Mouse (Mus musculus) granulocyte monocyte progenitor cell, adult 5-6 weeks (primary cell): ENCODE data around the gene Gm49403. TPM values are rescaled to one million over a fixed set of nuclear protein-coding genes. Genes with fewer than 3 reads are reported as not detected.
A peak's percentile ranks its signal among the peaks of the same experiment; 100 is the strongest.
"Not testable (repeated sequence)": the region's sequence is repeated elsewhere in the genome, so short reads cannot be mapped to it uniquely, and the experiment has no call there.

Experiments used
- ATAC-seq: replicated peaks from 2 replicates; pipeline ENCODE4 v1.8.0; 2016; ENCODE audit warnings: mild to moderate bottlenecking, moderate TSS enrichment, inconsistent platforms; ENCODE audit not compliant: poor library complexity, severe bottlenecking
- total RNA-seq, 2 experiments: library from RNA; stranded (forward) in 1 of 2; stranded (reverse) in 1 of 2; fragments of 200-712, 200-1000 nt in 1 of 2; fragments of >200 nt in 1 of 2; fragmentation: Nextera tagmentation in 1 of 2; gene quantifications; 2 replicates each; pipeline ENCODE4 v1.2.3; 2014 to 2017

Gm49403 gene
- total RNA-seq, 2 experiments from 2014 or later, result not detected

DNA sequence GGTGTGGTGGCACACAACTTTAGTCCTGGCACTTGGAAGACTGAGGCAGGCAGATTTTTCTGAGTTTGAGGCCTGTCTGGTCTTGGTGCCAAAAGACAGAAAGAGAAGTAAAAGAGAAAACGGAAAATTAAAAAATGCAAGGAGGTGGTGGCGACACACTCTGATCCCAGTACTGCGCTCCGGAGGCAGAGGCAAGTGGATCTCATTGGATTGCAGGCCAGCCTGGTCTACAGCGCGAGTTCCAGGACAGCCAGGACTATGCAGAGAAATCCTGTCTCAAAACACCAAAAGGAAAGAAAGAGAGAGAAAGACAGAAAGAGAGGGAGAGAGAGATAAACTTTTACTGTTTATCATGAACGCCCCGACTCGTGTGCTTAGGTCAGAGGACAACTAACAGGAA, 12.9 kb upstream of the Gm49403 start:
- 0 out of 2 replicates have a peak, but pooled peaks have one; percentile 19 for ATAC-seq

GRCm38 (mm10) chr19:8871267-8872186, 12.2 kb upstream of the Gm49403 start, which contains the start of gene Ubxn1:
Gene Ubxn1, plus strand, starts transcription at chr19:8871496.
- ATAC-seq, result peak; percentile 99

- no peak for ATAC-seq
Measured at GRCm38 (mm10) chr19:8872266-8872840, 11.4 kb upstream of the Gm49403 start.

DNA sequence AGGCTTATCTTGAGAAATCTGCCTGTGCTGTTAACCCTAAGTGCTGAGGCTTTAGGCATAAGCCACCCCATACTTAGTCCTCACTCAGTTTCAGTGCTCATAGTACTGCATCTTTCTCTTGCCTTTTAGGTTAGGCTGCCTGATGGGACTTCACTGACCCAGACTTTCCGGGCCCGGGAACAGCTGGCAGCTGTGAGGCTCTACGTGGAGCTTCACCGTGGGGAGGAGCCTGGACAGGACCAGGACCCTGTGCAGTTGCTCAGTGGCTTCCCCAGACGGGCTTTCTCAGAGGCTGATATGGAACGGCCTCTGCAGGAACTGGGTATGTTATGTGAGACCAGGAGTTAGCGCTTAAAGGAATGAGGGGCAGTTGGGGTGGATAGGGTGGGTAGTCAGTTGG, 8.7 kb upstream of the Gm49403 start:
- no peak for ATAC-seq

GRCm38 (mm10) chr19:8880311-8881033, 3.3 kb upstream of the Gm49403 start, which contains the start of gene Uqcc3:
Gene Uqcc3, minus strand, starts transcription at chr19:8880923.
- peak; percentile 94 for ATAC-seq

DNA sequence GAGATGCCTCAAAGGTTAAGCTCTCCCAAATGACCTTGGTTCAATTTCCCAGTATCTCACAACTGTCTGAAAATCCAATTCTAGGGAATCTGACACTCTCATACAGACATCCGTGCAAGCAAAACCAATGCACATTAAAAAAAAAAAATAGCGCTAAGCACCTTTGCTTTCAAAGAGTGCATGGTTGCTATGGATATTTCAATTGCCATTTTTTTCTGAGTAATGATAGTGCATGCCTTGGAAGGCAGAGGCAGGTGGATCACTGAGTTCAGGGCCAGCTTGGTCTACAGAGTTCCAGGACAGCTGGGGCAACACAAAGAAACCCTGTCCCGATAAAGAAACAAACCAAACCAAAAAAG, 2.7 kb upstream of the Gm49403 start:
- ATAC-seq, result peak; percentile 6; the same call in 1 of the 2 replicates

DNA sequence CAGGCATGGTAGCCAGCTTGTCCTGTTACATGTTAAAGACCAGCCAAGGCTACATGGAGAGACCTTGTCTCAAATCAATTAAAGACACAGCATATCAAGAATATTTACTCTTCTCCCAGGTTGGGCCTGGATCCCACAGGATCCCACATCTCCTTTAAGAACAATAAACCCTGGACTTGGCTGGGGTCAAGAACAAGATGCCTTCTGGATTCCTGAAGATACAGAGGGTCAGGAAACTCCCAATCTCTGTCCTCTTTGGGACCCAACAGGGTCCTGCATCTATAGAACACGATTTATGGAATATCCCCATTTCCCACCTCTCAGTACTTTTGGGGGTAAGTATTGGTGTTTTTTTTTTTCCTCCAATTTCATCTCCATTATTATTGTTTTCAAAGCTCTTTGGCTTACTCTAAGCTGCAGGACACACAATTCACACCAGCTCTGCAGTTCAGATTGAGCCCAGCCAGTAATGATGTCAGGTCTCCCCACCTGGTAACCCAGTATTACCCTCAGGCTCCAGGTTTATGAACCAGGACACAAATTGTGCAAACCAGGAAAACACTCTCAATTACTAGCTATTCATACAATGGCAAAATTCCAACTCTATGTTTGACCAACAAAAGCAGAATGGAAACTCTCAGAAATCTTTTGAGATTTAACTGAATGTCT, 3.3 kb downstream of the Gm49403 start:
- ATAC-seq, result no peak

GRCm38 (mm10) chr19:8887585-8888463, 4.1 kb downstream of the Gm49403 start:
- no peak for ATAC-seq

DNA sequence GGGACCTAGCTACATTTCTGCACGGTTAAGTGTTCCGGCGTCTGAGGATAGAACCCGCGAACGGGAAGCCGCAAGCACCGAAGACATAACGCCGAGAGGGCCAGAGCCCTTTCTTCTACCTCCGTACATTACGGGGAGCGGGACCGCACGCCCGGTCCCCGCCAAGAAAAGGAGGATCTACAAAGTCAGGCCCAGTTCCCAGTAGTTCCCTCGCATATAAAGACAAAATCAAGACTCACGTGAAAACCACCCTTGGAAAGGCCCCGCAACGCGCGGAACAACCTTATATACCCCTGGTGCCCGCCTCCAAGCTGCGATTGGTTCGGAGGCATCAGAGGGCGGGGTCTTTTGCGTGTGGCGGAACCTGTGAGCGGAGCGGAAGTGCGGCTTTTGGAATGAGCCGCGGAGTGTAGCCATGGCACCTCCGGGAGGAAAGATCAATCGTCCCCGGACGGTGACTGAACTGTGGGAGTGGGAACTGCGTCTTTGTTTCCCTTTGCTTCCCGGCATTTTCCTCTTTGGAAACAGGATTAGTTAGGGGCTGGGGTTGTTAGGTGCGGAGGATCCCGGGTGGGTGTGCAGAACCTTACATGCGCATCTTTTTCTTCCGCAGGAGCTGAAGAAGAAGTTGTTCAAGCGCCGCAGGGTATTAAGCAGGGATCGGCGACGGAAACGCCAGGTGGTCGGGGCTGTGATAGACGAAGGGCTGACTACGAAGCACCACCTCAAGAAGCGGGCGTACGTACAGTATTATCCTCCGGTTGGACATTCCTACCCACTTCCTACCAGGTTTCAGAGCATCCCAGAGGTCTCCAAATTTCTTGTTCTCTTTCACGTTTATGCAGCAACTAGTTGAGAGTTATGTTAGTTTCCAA, 5.0 kb downstream of the Gm49403 start, which contains the start of the genes 1810009A15Rik and Gm49416:
TSS of gene 1810009A15Rik (plus strand) at position 343 of the 875 bp plus-strand sequence.
TSS of gene Gm49416 (plus strand) at position 416 of the 875 bp plus-strand sequence.
- peak; percentile 87 for ATAC-seq

GRCm38 (mm10) chr19:8892829-8893766, 9.4 kb downstream of the Gm49403 start, which contains the start of gene Ints5:
Gene Ints5, plus strand, starts transcription at chr19:8893005.
- peak; percentile 67 for ATAC-seq

DNA sequence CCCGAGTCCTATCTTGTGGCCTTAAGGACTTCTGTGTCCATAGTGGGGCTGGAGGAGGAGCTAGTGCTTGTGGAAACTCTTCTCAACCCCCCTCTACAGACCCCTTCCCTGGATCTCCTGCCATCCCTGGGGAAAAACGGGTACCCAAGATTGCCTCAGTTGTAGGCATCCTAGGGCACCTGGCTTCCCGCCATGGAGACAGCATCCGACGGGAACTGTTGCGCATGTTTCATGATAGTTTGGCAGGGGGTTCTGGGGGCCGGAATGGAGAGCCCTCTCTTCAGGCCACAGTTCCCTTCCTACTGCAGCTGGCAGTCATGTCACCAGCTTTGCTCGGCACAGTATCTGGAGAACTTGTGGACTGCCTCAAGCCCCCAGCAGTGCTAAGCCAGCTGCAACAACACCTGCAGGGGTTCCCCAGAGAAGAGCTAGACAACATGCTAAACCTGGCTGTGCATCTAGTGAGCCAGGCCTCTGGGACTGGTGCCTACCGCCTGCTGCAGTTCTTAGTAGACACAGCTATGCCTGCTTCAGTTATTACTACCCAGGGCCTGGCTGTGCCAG, 11.7 kb downstream of the Gm49403 start:
- no peak for ATAC-seq

GRCm38 (mm10) chr19:8896231-8896630, 12.5 kb downstream of the Gm49403 start:
- not testable (repeated sequence) for ATAC-seq

GRCm38 (mm10) chr19:8897211-8897864, 13.6 kb downstream of the Gm49403 start:
- not testable (repeated sequence) for ATAC-seq

DNA sequence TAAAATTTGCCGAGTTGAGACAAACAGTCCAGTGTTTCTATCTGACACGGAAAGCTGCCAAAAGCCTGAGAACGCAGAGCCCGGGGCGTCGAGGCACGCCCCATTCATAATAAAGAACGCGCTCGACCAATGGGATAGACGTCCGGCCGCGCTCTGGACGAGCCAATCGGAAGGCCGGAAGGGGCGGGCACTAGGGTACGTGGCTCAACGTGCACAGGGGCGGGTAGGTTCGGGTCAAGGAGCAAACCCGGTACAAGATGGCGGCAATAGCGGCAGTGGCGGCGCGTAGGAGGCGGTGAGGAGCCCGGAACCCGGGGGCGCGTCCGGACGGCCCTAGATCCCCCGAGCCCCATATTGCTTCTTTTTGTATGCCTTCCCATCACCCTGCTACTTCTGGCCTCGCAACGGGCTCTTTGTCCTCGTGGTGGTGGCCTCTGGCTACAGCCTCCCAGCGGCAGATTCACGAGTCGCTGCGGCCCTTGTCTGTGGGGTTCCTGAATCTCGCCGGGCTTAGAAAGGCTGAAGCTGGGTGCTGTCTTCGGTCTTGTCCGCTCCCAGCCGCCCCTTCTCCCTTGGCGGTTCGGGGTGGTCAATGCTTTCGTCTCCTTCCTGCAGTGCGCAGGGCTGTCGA, 14.2 kb downstream of the Gm49403 start, which contains the start of gene Ganab:
TSS of gene Ganab (plus strand) at position 207 of the 631 bp plus-strand sequence.
- peak; percentile 96 for ATAC-seq

- ATAC-seq, result no peak
Measured at GRCm38 (mm10) chr19:8898576-8898975, 14.8 kb downstream of the Gm49403 start.

GRCm38 (mm10) chr19:8899079-8899478, 15.3 kb downstream of the Gm49403 start:
- no peak for ATAC-seq
